Mouse (Mus musculus) hindbrain, embryonic 11.5 days (tissue): ENCODE data around the gene Slc25a34. TPM values are rescaled to one million over a fixed set of nuclear protein-coding genes. Genes with fewer than 3 reads are reported as not detected.
A peak's percentile ranks its signal among the peaks of the same experiment; 100 is the strongest.

Experiments used
- ATAC-seq: fragments of 200-750 bp; cut with Nextera tagmentation; 2 replicates; pipeline ENCODE4 v1.8.0; 2017; ENCODE audit warnings: mild to moderate bottlenecking, moderate TSS enrichment, moderate library complexity; ENCODE audit not compliant: low FRiP score
- DNase-seq: peaks from one replicate; pipeline ENCODE4 v3.0.0-alpha.2; 2015; ENCODE audit warnings: low spot score
- H3K27ac ChIP-seq: fragments of 300-500 bp; sonication (generic); 2 replicates; pipeline ENCODE4 v1.5.1; 2014; ENCODE audit warnings: mild to moderate bottlenecking, low read depth, low read length
- H3K27me3 ChIP-seq: fragments of 300-500 bp; sonication (generic); 2 replicates; pipeline ENCODE4 v1.6.1; 2014; ENCODE audit warnings: mild to moderate bottlenecking, low read length, moderate library complexity, mixed read lengths; ENCODE audit not compliant: control insufficient read depth, insufficient read depth
- H3K36me3 ChIP-seq: fragments of 300-500 bp; sonication (generic); 2 replicates; pipeline ENCODE4 v1.6.1; 2014; ENCODE audit warnings: mild to moderate bottlenecking, low read length, moderate library complexity, mixed read lengths; ENCODE audit not compliant: control insufficient read depth, insufficient read depth
- H3K4me1 ChIP-seq: fragments of 300-500 bp; sonication (generic); replicated peaks from 2 replicates; pipeline ENCODE4 v1.6.1; 2014; ENCODE audit warnings: low read length, mixed read lengths; ENCODE audit not compliant: control insufficient read depth, insufficient read depth
- H3K4me2 ChIP-seq: fragments of 300-500 bp; sonication (generic); replicated peaks from 2 replicates; pipeline ENCODE4 v1.6.1; 2014; ENCODE audit warnings: mild to moderate bottlenecking, low read depth, low read length
- H3K4me3 ChIP-seq: fragments of 300-500 bp; sonication (generic); 2 replicates; pipeline ENCODE4 v1.5.1; 2014; ENCODE audit warnings: low read depth, low read length
- H3K9ac ChIP-seq: fragments of 300-500 bp; sonication (generic); 2 replicates; pipeline ENCODE4 v1.6.1; 2014; ENCODE audit warnings: low read depth, low read length
- H3K9me3 ChIP-seq: fragments of 300-500 bp; sonication (generic); 2 replicates; pipeline ENCODE4 v1.6.1; 2016; ENCODE audit warnings: low read length; ENCODE audit not compliant: control insufficient read depth
- WGBS: fragments of 180-500 bp; shearing (Covaris S2); extraction: QIAGEN DNeasy Blood & Tissue Kit; methylation state at CpG from one replicate; pipeline ENCODE4 v1.1.7; 2014; 5-methylcytosine and 5-hydroxymethylcytosine counted together
- polyA plus RNA-seq: library from polyadenylated mRNA; unstranded; fragments of >200 nt; fragmentation: Nextera tagmentation; extraction: Ambion mirVana; gene quantifications from 2 replicates; pipeline ENCODE4 v1.2.1, GENCODE M21; 2014

Slc25a34 gene
- polyA plus RNA-seq, 1 experiment from 2014 or later = not detected

DNA sequence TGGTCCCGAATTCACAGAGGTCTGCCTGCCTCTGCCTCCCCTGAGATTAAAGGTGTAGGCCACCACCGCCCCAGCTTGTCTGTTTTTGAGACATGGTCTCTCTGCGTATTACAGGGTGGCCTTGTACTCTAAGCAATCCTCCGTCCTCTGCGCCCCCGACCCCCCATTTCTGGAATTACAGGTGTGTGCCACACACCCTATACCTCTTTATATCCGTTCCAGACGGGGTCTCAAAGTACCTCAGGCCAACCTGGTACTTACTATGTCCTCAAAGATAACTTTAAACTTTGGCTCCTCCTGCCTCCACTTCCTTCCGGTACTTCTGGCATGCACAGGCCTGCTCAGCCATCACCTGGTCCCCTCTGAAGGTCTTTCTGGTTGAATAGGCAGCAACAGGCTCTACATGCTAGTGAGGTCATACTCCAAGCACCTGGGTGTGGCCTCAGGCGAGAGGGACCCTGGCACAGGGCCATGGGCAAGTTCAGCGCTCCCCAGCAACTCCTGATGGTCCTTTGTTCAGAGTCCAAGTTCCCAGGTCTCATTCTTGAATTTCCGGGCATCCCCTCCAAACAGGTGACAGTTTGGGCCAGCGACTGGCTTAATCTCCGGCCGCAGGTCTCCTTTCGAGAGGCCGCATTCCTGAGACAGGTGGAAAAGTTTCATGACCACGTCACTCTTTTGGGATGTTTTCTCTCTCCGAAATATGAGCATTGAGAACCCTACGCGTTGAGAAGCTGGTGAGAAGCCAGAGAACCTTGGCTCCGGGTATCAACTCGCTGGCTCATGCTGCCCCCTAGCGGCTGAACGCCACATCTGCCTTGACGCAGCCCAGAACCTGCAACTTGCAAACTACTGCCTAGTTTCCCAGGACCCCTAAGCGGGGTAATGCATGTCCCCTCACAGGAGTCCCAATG, 48.6 kb downstream of the Slc25a34 start:
- Histone ChIP-seq H3K27ac (no peak overlapping the region), H3K9ac (no peak overlapping the region), H3K9me3 (no peaks in the 10 kb centered on the region), H3K4me3 (no peak overlapping the region), H3K4me2 (no peak overlapping the region), H3K27me3 (no peaks in the 10 kb centered on the region), H3K36me3 (no peaks in the 10 kb centered on the region), H3K4me1 (no peaks in the 10 kb centered on the region)
- 47% methylated on average over 27 of the region's 27 CpGs for WGBS
- no peak for ATAC-seq
- peak; percentile 90 for DNase-seq

- no peak for ATAC-seq
- Histone ChIP-seq H3K9ac (no peak overlapping the region), H3K9me3 (no peaks in the 10 kb centered on the region), H3K36me3 (no peaks in the 10 kb centered on the region), H3K27ac (no peak overlapping the region), H3K4me3 (no peak overlapping the region), H3K4me2 (no peak overlapping the region), H3K27me3 (no peaks in the 10 kb centered on the region), H3K4me1 (no peaks in the 10 kb centered on the region)
- no peak for DNase-seq
- WGBS = 78% methylated on average over 6 of the region's 6 CpGs
Observed at GRCm38 (mm10) chr4:141573359-141573966, 50.2 kb downstream of the Slc25a34 start.

GRCm38 (mm10) chr4:141572668-141573358, 50.8 kb downstream of the Slc25a34 start:
- no peak overlapping the region for H3K27ac ChIP-seq
- H3K36me3 ChIP-seq = no peaks in the 10 kb centered on the region
- DNase-seq = no peak
- no peak overlapping the region for H3K4me2 ChIP-seq
- no peak overlapping the region for H3K9ac ChIP-seq
- H3K4me1 ChIP-seq = no peaks in the 10 kb centered on the region
- no peak for ATAC-seq
- WGBS = 82% methylated on average over 7 of the region's 7 CpGs
- H3K9me3 ChIP-seq = no peaks in the 10 kb centered on the region
- no peak overlapping the region for H3K4me3 ChIP-seq
- H3K27me3 ChIP-seq = no peaks in the 10 kb centered on the region

DNA sequence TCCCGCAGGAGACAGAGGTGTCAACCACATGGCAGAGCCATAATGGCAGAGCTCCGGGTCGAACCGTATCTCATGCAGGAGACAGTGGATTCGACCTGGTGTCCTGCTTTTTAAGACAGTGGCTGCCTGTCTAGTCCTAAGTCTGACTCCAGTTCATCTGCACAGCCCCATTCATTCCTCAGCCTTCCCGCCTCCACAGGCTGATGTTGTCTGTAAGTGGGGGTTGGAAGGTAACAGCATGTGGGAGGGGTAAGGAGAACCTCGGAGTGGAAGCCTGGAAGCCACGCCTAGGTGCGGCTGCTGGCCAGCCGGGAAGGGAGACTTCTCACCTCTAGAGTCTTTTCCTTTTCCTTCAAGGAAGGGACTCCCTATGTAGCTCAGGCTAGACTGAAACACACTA, 51.7 kb downstream of the Slc25a34 start:
- ATAC-seq = no peak
- WGBS = 78% methylated on average over 10 of the region's 10 CpGs
- H3K9ac ChIP-seq = no peak overlapping the region
- no peak overlapping the region for H3K4me3 ChIP-seq
- H3K4me1 ChIP-seq = no peaks in the 10 kb centered on the region
- no peaks in the 10 kb centered on the region for H3K9me3 ChIP-seq
- no peak overlapping the region for H3K4me2 ChIP-seq
- no peaks in the 10 kb centered on the region for H3K36me3 ChIP-seq
- DNase-seq = no peak
- no peak overlapping the region for H3K27ac ChIP-seq
- H3K27me3 ChIP-seq = no peaks in the 10 kb centered on the region

DNA sequence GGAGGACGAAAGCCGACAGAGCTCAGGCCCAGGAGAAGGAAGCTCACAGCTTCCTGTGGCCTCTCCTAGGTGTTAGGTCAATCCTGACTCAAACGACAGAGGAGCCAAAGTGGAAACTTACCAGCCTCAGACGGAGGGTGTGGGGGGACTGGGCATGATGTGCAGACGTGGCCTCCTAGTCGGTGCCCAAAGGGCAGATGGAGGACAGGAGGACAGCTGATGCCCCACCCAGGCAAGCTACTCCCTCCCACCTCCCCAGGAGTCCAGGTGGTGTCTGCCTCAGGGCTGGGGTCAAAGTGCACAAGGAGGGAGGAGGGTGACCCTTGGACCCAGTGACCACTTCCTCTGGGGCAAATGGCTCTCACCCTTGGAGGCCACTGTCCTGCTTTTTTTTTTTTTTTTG, 52.3 kb downstream of the Slc25a34 start:
- Histone ChIP-seq H3K4me1 (no peaks in the 10 kb centered on the region), H3K27ac (no peak overlapping the region), H3K4me2 (no peak overlapping the region), H3K36me3 (no peaks in the 10 kb centered on the region), H3K9ac (no peak overlapping the region), H3K4me3 (no peak overlapping the region), H3K27me3 (no peaks in the 10 kb centered on the region), H3K9me3 (no peaks in the 10 kb centered on the region)
- ATAC-seq = no peak
- no peak for DNase-seq
- WGBS = 71% methylated on average over 6 of the region's 6 CpGs

- no peak overlapping the region for H3K9ac ChIP-seq
- no peak overlapping the region for H3K4me2 ChIP-seq
- no peak overlapping the region for H3K27ac ChIP-seq
- WGBS = 100% methylated on average over 1 of the region's 1 CpGs
- H3K4me1 ChIP-seq = no peaks in the 10 kb centered on the region
- no peak for DNase-seq
- no peaks in the 10 kb centered on the region for H3K9me3 ChIP-seq
- no peak for ATAC-seq
- H3K27me3 ChIP-seq = no peaks in the 10 kb centered on the region
- no peak overlapping the region for H3K4me3 ChIP-seq
- no peaks in the 10 kb centered on the region for H3K36me3 ChIP-seq
Observed at GRCm38 (mm10) chr4:141570821-141571220, 52.8 kb downstream of the Slc25a34 start.

DNA sequence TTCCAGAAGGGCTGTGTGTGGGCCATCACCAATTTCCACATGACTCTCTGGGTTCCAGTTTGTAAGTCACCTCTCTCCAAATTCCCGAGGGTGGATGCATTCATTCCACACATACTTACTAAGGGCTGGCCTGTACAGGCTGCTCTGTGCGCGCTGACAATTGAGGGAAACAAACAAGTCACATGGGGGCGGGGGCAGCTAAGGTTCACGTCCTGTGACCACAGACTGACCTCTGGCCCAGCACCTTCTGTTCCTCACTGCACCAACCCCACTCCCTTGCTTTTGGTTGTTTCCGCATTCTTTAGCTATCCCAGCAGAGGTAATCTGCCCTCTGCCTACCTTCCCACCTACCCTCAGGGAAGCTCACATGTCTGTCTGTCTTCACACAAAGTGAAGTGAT, 53.6 kb downstream of the Slc25a34 start:
- DNase-seq = no peak
- ATAC-seq = no peak
- Histone ChIP-seq H3K27ac (no peak overlapping the region), H3K4me3 (no peak overlapping the region), H3K4me2 (no peak overlapping the region), H3K9ac (no peak overlapping the region), H3K9me3 (no peaks in the 10 kb centered on the region), H3K27me3 (no peaks in the 10 kb centered on the region), H3K36me3 (no peaks in the 10 kb centered on the region), H3K4me1 (no peaks in the 10 kb centered on the region)
- 65% methylated on average over 6 of the region's 6 CpGs for WGBS

DNA sequence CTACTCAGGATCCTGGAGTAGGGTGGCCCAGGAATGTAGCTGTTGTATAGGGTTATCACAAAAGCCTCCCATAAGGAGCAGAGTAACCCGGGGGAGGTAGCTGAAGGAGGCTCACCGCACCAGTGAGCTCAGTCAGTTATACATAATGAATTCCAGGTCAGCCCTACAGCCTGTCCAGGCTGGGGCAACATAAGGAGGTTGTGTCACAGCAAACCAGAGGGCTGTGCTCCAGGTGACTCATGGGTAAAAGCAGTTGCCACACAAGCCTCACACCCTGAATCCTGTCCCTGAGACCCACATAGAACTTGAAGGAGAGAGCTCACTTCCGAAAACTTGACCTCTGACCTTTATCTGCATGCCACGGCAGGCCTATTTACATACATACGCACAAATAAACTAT, 54.7 kb downstream of the Slc25a34 start:
- Histone ChIP-seq H3K9ac (no peak overlapping the region), H3K36me3 (no peaks in the 10 kb centered on the region), H3K27ac (no peak overlapping the region), H3K9me3 (no peaks in the 10 kb centered on the region), H3K27me3 (no peaks in the 10 kb centered on the region), H3K4me2 (no peak overlapping the region), H3K4me1 (no peaks in the 10 kb centered on the region), H3K4me3 (no peak overlapping the region)
- WGBS = 88% methylated on average over 5 of the region's 5 CpGs
- no peak for ATAC-seq
- no peak for DNase-seq
